Mouse (Mus musculus) heart, postnatal 25 days (tissue): ENCODE data around the gene Tmem186. TPM values are rescaled to one million over a fixed set of nuclear protein-coding genes. Genes with fewer than 3 reads are reported as not detected.

Experiments
- DNase-seq: peaks from one replicate; pipeline ENCODE4 v3.0.0; 2022; ENCODE audit warnings: low spot score
- intact Hi-C: fragments of 180-260 bp; cut with DNase I; formaldehyde crosslinking; loops from one replicate; pipeline ENCODE4 v1.15.1; 2025
- total RNA-seq, 2 experiments: library from RNA; stranded (reverse); gene quantifications; 2 replicates each; pipeline ENCODE4 v1.2.3; 2021

The Tmem186 gene
- total RNA-seq, 2 experiments from 2014 or later: 17.0 to 18.0 TPM

- intact Hi-C loops: no loop called here
- no peak for DNase-seq
Observed at GRCm38 (mm10) chr16:8668386-8668785, 30.9 kb upstream of the Tmem186 start.

DNA sequence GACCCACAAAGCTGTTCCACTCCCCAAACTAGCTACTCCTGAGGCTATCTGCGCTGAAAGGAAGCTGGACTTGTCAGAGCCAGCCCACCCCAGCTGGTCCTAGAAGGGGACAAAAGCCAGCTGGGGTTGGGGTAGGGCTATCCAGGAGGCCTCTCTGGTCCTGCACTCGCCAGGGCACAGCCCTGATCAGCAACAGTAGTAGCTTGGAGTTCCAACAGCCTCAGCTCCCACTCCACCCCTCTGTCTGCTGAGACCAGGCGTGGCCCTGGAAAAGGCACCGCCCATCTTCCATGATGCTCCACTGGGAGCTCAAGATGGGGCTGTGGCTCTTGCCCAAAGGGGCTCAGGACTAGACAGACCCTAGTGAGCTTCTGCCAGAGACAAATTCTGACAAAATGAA is 30.3 kb upstream of the Tmem186 start:
- DNase-seq: peak; percentile 34
- intact Hi-C loops: no loop called here

GRCm38 (mm10) chr16:8667261-8667660 is 29.7 kb upstream of the Tmem186 start:
- intact Hi-C loops: no loop called here
- peak; percentile 28 for DNase-seq

GRCm38 (mm10) chr16:8666452-8666851 is 28.9 kb upstream of the Tmem186 start:
- intact Hi-C loops: no loop called here
- DNase-seq: peak; percentile 74

DNA sequence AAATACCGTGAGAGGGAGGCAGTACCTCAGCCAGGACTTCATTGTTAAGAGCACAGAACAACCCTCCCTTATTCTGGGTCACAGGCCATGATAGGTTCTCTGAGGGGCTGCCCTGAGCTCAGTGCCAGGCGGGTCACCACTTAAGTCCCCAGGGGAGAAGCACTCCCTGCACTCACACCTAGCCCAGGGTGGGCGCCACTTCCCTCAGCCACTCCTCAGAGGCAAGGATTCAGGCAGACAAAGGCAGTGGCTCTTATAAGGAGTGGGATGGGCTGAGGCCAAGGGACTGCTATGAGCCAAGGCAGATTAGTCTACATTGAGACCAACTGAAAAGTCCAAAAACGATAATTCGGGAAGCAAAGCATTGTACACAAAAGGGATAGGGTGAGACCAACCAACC is 27.9 kb upstream of the Tmem186 start:
- intact Hi-C loops: no loop called here
- DNase-seq: no peak

DNA sequence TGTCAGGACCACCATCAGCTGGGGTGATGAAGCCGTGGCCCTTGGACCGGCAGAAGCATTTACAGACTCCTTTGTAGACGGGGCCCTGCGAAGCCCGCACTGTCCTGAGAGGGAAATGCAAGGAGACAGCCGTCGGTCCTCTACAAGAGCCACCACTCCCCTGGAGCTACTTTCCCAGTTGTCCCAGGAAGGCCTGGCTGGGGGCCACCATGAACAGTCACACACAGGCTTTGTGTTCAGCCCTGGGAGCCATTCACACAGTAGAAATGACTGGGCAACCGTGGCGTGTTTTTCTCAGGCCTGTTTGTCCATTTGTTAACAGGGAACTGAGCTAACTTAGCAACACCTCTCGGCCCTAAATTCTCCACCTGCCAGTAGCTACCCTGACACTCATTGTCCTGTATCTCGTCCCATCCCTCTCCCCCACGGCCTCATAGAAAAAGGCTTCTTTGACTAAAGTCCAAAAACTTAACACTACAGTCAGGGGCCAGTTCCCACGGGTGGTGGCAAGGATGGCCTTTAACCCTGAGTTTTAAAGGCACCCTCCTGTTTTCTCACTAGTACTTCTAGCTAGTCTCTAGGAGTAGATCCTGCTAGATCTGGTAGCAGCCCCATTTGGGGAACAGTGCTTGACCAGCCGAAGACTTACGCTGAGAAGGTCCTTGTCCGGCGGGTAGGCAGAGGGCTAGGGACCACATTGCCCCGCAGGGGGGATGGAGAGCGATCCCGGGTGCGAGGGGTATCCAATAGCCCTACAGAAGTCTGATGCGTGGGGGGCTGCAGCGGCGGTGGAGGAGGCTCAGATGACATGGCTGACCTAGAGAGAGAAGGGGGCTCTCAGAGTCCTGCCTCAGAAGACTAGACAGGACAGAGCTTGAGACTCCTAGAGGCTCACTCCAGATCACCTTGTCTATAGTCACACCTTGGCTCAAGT is 26.4 kb upstream of the Tmem186 start:
- intact Hi-C loops: no loop called here
- DNase-seq: no peak

- intact Hi-C loops: no loop called here
- no peak for DNase-seq
Observed at GRCm38 (mm10) chr16:8663022-8663421, 25.5 kb upstream of the Tmem186 start.

- intact Hi-C loops: no loop called here
- DNase-seq: no peak
Observed at GRCm38 (mm10) chr16:8658764-8659163, 21.3 kb upstream of the Tmem186 start.

- DNase-seq: no peak
- intact Hi-C loops: no loop called here
Observed at GRCm38 (mm10) chr16:8658349-8658748, 20.8 kb upstream of the Tmem186 start.

GRCm38 (mm10) chr16:8656256-8656655 is 18.7 kb upstream of the Tmem186 start:
- no peak for DNase-seq
- intact Hi-C loops: no loop called here

GRCm38 (mm10) chr16:8655599-8655998 is 18.1 kb upstream of the Tmem186 start:
- no peak for DNase-seq
- intact Hi-C loops: no loop called here

DNA sequence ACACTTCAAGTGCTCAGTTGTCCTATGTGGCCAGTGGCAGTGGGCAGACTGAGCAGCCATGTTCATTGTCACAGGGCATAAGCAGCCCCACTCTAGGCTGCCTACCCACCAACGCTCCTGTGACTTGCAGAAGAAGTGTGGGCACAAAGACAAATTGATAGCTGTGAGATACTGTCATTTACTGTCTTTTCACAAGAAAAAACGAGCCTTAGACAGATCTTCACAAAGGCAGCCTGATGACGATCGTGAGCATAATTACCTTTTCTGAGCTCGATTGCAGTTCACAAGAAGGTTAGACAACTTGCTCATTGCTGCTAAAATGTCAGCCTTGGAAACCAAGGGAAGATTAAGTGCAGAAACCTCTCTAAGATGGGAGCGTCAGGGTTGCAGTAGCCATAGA is 17.6 kb upstream of the Tmem186 start:
- no peak for DNase-seq
- intact Hi-C loops: no loop called here

DNA sequence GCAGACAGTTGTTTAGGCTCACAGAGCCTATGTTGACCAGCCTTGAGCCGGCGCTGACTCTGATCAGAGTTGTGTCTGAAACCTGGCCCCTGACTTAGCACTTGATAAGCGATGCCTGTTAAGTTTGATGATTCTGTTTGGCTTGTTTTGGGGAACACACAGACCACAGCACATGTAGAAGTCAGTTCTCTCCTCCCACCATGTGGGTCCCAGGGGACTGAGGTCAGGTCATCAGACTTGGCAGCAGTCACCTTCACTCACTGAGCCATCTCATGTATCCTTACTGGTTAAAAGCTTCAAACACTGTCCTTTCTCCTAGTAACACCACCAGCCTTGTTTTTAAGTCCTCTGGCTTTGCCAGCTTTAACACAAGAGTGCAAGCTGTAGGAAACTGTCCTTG is 12.5 kb upstream of the Tmem186 start:
- no peak for DNase-seq
- intact Hi-C loops: no loop called here

- no peak for DNase-seq
- intact Hi-C loops: loop anchor here (10.0 kb wide), 2 partner anchors 151 to 231 kb away; no protein-coding TSS in a partner anchor
Observed at GRCm38 (mm10) chr16:8645546-8645945, 8.0 kb upstream of the Tmem186 start.

- intact Hi-C loops: loop anchor here (1.0 to 10.0 kb wide), 3 partner anchors 30 to 229 kb away; no protein-coding TSS in a partner anchor
- DNase-seq: no peak
Observed at GRCm38 (mm10) chr16:8643855-8644254, 6.3 kb upstream of the Tmem186 start.

DNA sequence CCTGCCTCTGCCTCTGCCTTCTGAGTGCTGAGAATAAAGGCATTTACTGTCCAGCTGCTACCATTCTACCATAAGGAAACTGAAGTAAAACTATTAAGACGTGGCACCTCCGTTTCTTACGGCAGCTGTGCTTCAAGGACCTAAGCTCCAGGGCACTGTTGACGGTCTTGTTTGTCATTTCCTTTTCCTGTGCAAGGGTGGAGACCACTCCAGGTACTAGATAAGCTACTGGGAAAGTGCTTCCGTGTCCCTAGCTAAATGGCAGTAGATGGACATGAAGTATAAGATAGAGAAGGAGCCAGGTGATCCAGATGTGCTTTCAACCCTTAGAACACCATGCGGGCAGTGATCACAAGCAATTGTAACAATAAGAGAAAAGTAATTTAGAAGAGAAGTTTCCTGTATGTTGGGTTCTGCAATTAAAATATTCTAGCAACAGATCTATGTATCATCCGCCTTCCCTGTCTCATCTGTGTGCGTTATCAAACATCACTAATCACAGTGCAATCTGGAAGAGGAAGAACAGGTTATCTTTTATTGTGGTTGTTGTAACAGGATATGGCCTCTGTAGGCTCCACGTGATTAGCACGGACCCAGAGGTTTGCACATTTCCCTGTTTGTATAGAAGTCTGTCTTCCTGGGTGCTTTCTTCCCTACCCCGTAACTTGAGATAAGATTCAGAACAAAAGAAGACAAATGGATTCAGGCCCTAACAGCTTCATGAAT is 2.1 kb upstream of the Tmem186 start:
- DNase-seq: no peak
- intact Hi-C loops: loop anchor here (10.0 kb wide), 2 partner anchors 145 to 225 kb away; no protein-coding TSS in a partner anchor

- DNase-seq: no peak
- intact Hi-C loops: no loop called here
Observed at GRCm38 (mm10) chr16:8638131-8638530, 619 bp upstream of the Tmem186 start.

- intact Hi-C loops: no loop called here
Observed at GRCm38 (mm10) chr16:8636867-8637216, 670 bp downstream of the Tmem186 start.

GRCm38 (mm10) chr16:8631428-8631827 is 6.1 kb downstream of the Tmem186 start:
- intact Hi-C loops: no loop called here

More at GRCm38 (mm10) chr16:8636867-8637216, 670 bp downstream of the Tmem186 start:
- DNase-seq: no peak

GRCm38 (mm10) chr16:8630419-8630818 is 7.1 kb downstream of the Tmem186 start:
- DNase-seq: no peak
- intact Hi-C loops: no loop called here

More at GRCm38 (mm10) chr16:8631428-8631827, 6.1 kb downstream of the Tmem186 start:
- DNase-seq: no peak
